Mouse (Mus musculus): ENCODE data around the gene Rnaseh2b. TPM values are rescaled to one million over a fixed set of nuclear protein-coding genes. Genes with fewer than 3 reads are reported as not detected.

Rnaseh2b gene
- polyA plus RNA-seq, 1 experiment from 2014 or later: 78.8 TPM

DNA sequence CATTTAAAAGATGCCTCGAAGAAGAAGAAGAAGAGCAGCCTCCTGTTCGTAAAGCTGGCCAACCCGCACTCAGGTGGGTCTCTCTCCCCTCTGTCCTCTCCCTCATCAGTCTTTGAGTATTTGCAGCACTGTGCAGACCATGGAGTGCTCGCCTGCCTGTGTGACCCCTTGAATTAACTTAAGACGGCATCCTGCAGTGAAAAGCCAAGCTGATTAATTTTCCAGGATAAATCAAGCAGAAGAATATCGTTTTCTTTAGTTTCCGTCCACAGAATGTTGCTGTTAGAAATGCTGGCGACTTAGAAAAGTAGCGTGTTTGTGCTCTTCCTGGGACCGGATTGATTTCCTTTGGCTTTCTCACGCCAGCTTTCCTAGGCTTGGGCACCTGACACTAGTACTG, 54.2 kb downstream of the Rnaseh2b start:
- H3K36me3 ChIP-seq (replicated peaks): peaks cover 11% of the 10 kb centered on the region
- H3K27ac ChIP-seq: no peak overlapping the region
- WGBS: 32% methylated on average over 11 of the region's 11 CpGs
- H3K9me3 ChIP-seq: no peaks in the 10 kb centered on the region
- no peak for ATAC-seq (ENCODE audit: low FRiP score)
- H3K4me2 ChIP-seq: no peak overlapping the region
- H3K9ac ChIP-seq: no peak overlapping the region
- no peak overlapping the region for H3K4me3 ChIP-seq (replicated peaks)
- H3K27me3 ChIP-seq: no peaks in the 10 kb centered on the region
- peaks cover 25% of the 10 kb centered on the region for H3K4me1 ChIP-seq

DNA sequence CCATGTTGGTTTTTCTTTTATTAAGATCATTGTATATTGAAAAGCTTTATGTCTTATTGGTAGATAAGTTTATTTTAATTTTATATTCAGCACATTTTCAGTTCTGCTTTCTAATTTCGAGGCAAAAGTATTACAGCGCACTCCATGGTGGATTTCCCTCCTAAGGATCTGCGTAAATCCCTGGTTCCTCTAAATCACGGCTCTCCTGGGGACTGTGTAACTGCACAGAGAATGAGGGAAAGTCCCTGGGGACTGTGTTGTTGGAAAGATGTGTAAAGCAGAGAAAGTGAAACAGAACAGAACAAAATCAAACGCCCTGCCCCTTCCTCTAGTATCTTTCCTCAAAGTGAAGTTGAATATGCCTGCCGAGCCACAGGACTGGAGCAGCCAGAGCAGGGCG, 54.7 kb downstream of the Rnaseh2b start:
- no peak for ATAC-seq (ENCODE audit: low FRiP score)
- Histone ChIP-seq H3K4me1 (peaks cover 21% of the 10 kb centered on the region), H3K27me3 (no peaks in the 10 kb centered on the region), H3K9me3 (no peaks in the 10 kb centered on the region), H3K4me3 (replicated peaks) (no peak overlapping the region), H3K4me2 (no peak overlapping the region), H3K27ac (no peak overlapping the region), H3K9ac (no peak overlapping the region), H3K36me3 (replicated peaks) (peaks cover 11% of the 10 kb centered on the region)
- 80% methylated on average over 7 of the region's 7 CpGs for WGBS

DNA sequence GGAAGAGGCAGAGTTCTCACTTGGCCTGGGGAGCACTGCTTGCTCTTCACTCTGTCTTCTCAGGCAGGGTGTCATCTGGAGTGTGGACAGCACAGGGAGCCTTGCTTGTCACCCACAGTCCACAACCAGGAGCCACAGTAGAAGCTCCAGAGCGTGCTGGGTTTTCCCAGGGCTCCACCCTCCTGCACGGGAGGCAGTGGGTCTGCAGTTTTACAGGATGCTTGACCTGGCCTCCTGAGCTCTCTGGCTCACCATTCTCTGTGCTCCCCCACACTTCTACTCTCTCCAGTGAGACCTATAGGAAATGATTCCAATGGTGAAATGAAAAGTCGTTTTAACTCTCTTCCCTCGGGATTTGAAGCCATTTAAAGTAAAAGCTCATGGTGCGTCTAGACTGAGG, 57.4 kb downstream of the Rnaseh2b start:
- Histone ChIP-seq H3K4me3 (replicated peaks) (no peak overlapping the region), H3K9me3 (no peaks in the 10 kb centered on the region), H3K9ac (no peak overlapping the region), H3K27me3 (no peaks in the 10 kb centered on the region), H3K4me1 (peaks cover 11% of the 10 kb centered on the region), H3K36me3 (replicated peaks) (peaks cover 20% of the 10 kb centered on the region), H3K27ac (no peak overlapping the region), H3K4me2 (no peak overlapping the region)
- WGBS: 90% methylated on average over 5 of the region's 5 CpGs
- no peak for ATAC-seq (ENCODE audit: low FRiP score)

DNA sequence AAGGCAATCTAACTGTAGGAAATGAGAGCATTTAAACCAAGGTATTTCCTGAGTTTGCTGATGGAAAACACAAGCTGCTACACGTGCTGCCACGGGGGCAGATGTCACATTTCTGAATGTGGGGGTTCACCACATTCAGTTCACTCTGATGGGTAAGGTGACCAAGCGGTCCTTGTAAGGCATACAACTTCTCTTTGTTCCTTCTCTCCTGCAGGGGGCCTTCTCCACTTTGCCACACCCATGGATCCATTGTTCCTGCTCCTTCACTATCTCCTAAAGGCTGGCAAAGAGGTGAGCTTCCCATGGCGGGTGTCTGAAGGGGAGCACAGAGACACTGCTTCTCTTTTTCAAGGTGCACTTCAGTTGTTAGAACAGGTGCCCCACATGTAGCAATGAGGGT, 57.8 kb downstream of the Rnaseh2b start:
- Histone ChIP-seq H3K4me1 (peaks cover 11% of the 10 kb centered on the region), H3K4me3 (replicated peaks) (no peak overlapping the region), H3K27me3 (no peaks in the 10 kb centered on the region), H3K36me3 (replicated peaks) (peaks cover 20% of the 10 kb centered on the region), H3K27ac (no peak overlapping the region), H3K9me3 (no peaks in the 10 kb centered on the region), H3K9ac (no peak overlapping the region), H3K4me2 (no peak overlapping the region)
- ATAC-seq (ENCODE audit: low FRiP score): no peak
- WGBS: 82% methylated on average over 4 of the region's 4 CpGs

GRCm38 (mm10) chr14:62350890-62351289, 58.5 kb downstream of the Rnaseh2b start:
- H3K27me3 ChIP-seq: no peaks in the 10 kb centered on the region
- ATAC-seq (ENCODE audit: low FRiP score): no peak

GRCm38 (mm10) chr14:62353372-62353771, 61.0 kb downstream of the Rnaseh2b start:
- Histone ChIP-seq H3K4me2 (no peak overlapping the region), H3K27me3 (no peaks in the 10 kb centered on the region), H3K27ac (no peak overlapping the region), H3K36me3 (replicated peaks) (peaks cover 20% of the 10 kb centered on the region), H3K9me3 (no peaks in the 10 kb centered on the region), H3K4me1 (no peaks in the 10 kb centered on the region), H3K9ac (no peak overlapping the region), H3K4me3 (replicated peaks) (no peak overlapping the region)
- ATAC-seq (ENCODE audit: low FRiP score): no peak
- WGBS: 67% methylated on average over 9 of the region's 9 CpGs

More at GRCm38 (mm10) chr14:62350890-62351289, 58.5 kb downstream of the Rnaseh2b start:
- H3K36me3 ChIP-seq (replicated peaks): peaks cover 20% of the 10 kb centered on the region
- 90% methylated on average over 3 of the region's 3 CpGs for WGBS
- H3K9me3 ChIP-seq: no peaks in the 10 kb centered on the region
- no peak overlapping the region for H3K4me3 ChIP-seq (replicated peaks)
- H3K4me1 ChIP-seq: peaks cover 11% of the 10 kb centered on the region
- no peak overlapping the region for H3K9ac ChIP-seq
- no peak overlapping the region for H3K27ac ChIP-seq
- H3K4me2 ChIP-seq: no peak overlapping the region

- Histone ChIP-seq H3K9ac (no peak overlapping the region), H3K4me2 (no peak overlapping the region), H3K36me3 (replicated peaks) (peaks cover 20% of the 10 kb centered on the region), H3K4me1 (no peaks in the 10 kb centered on the region), H3K4me3 (replicated peaks) (no peak overlapping the region), H3K27me3 (no peaks in the 10 kb centered on the region), H3K27ac (no peak overlapping the region), H3K9me3 (no peaks in the 10 kb centered on the region)
- no peak for ATAC-seq (ENCODE audit: low FRiP score)
- 90% methylated on average over 5 of the region's 5 CpGs for WGBS
Measured at GRCm38 (mm10) chr14:62353793-62354192, 61.4 kb downstream of the Rnaseh2b start.

- H3K9ac ChIP-seq: no peak overlapping the region
- H3K4me1 ChIP-seq: no peaks in the 10 kb centered on the region
- no peaks in the 10 kb centered on the region for H3K9me3 ChIP-seq
- no peak for ATAC-seq (ENCODE audit: low FRiP score)
- no peak overlapping the region for H3K27ac ChIP-seq
- WGBS: 90% methylated on average over 7 of the region's 7 CpGs
- H3K27me3 ChIP-seq: no peaks in the 10 kb centered on the region
- peaks cover 15% of the 10 kb centered on the region for H3K36me3 ChIP-seq (replicated peaks)
- H3K4me2 ChIP-seq: no peak overlapping the region
- no peak overlapping the region for H3K4me3 ChIP-seq (replicated peaks)
Measured at GRCm38 (mm10) chr14:62355201-62355600, 62.8 kb downstream of the Rnaseh2b start.

DNA sequence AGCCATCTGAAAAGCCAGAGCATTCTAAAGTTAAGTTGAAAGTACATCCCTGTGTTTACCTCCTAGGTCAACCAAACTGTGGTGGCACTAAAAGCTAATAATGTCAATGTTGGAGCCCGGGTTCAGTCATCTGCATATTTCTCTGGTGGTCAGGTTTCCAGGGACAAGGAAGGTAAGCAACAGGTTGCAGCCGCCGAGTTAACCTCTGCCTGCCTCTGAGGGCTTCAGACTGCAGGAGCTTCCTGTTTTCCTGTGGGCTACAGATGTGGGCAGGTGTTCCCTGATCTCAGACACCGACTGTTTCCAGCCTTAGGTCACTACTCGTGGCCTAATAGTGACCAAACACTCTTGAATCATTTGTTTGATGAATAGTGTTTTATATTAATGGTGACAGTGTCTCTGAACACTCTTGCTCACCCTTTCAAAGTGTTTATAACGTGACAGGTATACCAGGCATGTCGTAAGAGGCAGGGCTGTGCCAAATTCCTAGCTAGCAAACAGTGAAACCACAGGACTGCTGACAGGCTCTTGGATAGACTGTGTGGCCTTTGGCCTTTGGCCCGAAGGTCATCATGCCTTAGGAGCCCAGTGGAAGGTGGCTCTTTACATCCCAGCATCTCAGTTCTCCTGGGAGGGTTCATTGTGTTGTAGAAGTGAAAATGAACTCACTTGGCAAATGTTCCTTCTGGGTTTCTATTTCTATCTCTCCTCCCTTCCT, 69.0 kb downstream of the Rnaseh2b start:
- Histone ChIP-seq H3K36me3 (replicated peaks) (peaks cover 46% of the 10 kb centered on the region), H3K4me3 (replicated peaks) (no peak overlapping the region), H3K4me1 (no peaks in the 10 kb centered on the region), H3K27me3 (no peaks in the 10 kb centered on the region), H3K4me2 (no peak overlapping the region), H3K9me3 (no peaks in the 10 kb centered on the region), H3K27ac (no peak overlapping the region), H3K9ac (no peak overlapping the region)
- no peak for ATAC-seq (ENCODE audit: low FRiP score)
- WGBS: 90% methylated on average over 8 of the region's 8 CpGs

DNA sequence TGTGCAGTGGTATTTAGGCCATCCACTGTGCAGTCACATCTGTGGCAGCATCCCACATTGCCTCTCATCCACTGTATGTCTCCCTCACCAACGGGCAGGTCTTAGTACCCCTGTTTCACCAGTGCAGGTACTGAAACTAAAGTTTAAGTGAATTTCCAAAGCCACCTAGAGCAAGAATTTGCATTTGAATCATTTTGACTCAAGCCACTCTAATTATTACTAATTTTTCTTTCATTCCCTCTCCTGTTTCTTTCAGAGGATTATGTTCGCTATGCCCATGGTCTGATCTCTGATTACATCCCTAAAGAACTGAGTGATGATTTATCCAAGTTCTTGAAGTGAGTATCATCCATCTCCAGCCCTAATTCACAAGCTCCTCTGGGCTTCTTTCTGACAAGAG, 71.4 kb downstream of the Rnaseh2b start:
- Histone ChIP-seq H3K36me3 (replicated peaks) (peaks cover 59% of the 10 kb centered on the region), H3K4me2 (no peak overlapping the region), H3K27ac (no peak overlapping the region), H3K9ac (no peak overlapping the region), H3K4me3 (replicated peaks) (no peak overlapping the region), H3K4me1 (no peaks in the 10 kb centered on the region), H3K9me3 (no peaks in the 10 kb centered on the region), H3K27me3 (no peaks in the 10 kb centered on the region)
- 84% methylated on average over 2 of the region's 2 CpGs for WGBS
- ATAC-seq (ENCODE audit: low FRiP score): no peak

- H3K27ac ChIP-seq: no peak overlapping the region
- no peaks in the 10 kb centered on the region for H3K27me3 ChIP-seq
- no peaks in the 10 kb centered on the region for H3K4me1 ChIP-seq
- peaks cover 28% of the 10 kb centered on the region for H3K36me3 ChIP-seq (replicated peaks)
- ATAC-seq (ENCODE audit: low FRiP score): no peak
- WGBS: 82% methylated on average over 6 of the region's 6 CpGs
- H3K9me3 ChIP-seq: no peaks in the 10 kb centered on the region
- H3K9ac ChIP-seq: no peak overlapping the region
- H3K4me2 ChIP-seq: no peak overlapping the region
- no peak overlapping the region for H3K4me3 ChIP-seq (replicated peaks)
Measured at GRCm38 (mm10) chr14:62370819-62371218, 78.4 kb downstream of the Rnaseh2b start.

DNA sequence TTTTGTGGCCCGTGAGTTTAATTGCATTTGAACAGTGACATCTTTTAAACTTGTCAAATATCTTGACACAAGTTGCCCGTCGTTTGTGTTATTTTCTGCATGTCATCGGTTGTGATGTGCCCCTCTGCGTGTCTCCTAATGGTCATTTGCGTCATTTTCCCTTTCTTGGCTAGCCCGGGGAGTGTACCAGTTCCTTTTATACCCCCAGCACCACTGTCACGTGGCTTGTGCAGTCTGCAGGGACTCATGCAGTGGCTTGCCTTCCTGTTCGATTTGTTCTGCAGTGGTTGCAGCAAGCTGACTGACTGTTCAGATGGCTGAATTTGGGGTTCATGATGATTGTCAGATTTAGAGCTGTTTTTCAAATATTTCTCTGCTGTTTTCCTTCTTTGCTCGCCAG, 81.6 kb downstream of the Rnaseh2b start:
- peaks cover 10% of the 10 kb centered on the region for H3K36me3 ChIP-seq (replicated peaks)
- H3K9me3 ChIP-seq: no peaks in the 10 kb centered on the region
- no peak overlapping the region for H3K27ac ChIP-seq
- 78% methylated on average over 10 of the region's 10 CpGs for WGBS
- no peak overlapping the region for H3K4me2 ChIP-seq
- no peaks in the 10 kb centered on the region for H3K27me3 ChIP-seq
- no peaks in the 10 kb centered on the region for H3K4me1 ChIP-seq
- H3K9ac ChIP-seq: no peak overlapping the region
- no peak for ATAC-seq (ENCODE audit: low FRiP score)
- no peak overlapping the region for H3K4me3 ChIP-seq (replicated peaks)

DNA sequence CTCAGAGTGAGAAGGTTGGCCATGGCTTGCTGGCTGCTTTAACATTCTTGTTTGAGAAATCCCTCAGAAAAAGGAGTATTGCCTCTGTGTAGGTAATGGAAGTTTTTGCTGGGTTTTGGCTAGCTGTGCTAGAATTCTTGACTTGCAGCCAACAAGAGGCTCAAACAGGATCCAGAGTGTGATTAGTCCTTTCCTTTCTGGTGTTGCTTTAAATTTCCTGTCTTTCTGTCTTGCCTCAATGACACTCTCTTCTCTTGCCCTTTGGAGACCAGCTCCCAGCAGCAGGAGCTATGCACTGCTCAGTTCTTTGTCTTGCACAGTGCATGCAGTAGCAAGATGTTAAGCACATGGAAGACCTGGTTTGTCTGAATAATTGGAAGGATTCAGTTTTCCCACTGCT, 83.3 kb downstream of the Rnaseh2b start:
- Histone ChIP-seq H3K9ac (no peak overlapping the region), H3K27ac (no peak overlapping the region), H3K27me3 (no peaks in the 10 kb centered on the region), H3K4me2 (no peak overlapping the region), H3K4me1 (no peaks in the 10 kb centered on the region), H3K4me3 (replicated peaks) (no peak overlapping the region), H3K36me3 (replicated peaks) (peaks cover 7% of the 10 kb centered on the region), H3K9me3 (no peaks in the 10 kb centered on the region)
- no peak for ATAC-seq (ENCODE audit: low FRiP score)
